ENCODE assay signal across 8 mouse cellular contexts in the genomic region with DNA sequence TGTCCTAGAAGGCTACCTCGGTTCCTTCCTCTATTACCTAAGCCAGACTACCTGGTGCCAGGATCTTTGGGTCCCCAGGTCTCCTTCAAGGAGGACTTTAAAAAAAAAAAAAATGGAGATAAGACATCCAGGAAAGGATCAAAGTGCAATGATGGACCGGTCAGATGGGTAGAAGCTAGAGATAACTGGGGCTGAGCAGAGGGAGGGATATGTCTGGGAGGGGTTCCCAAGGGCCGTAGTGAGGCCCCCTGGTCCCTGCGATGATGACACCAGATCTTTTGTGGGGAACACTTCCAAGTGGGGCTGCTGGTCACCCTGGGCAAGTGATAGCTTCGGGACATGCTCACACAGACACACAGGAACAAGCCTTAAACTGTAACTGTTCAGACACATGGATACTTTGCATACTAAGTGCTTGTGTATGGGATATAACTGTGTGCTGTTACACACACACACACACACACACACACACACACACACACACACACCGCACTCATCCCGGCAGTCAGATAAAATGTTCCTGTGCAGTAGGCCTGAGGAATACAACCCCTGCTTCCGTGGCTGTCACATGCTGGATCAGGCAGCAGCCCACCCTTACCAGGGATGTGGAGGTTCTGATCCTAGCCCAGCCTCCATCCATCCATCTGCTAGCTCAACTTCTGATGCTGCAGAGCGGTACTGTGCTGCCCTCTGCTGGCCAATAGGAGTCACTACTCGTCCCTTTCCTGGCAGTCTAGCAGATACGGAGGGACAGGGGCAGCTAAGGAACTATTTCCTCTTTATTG.
DNase-seq lines count a peak whose midpoint lies in the region; ATAC-seq lines count a peak whose summit lies in the region.

No protein-coding gene starts in this region.

- no peaks in the 10 kb centered on the region for H3K9me3 ChIP-seq in kidney, embryonic 15.5 days (replicated peaks)
- H3K9me3 ChIP-seq in liver, embryonic 11.5 days (ENCODE audit: control insufficient read depth, low read length): no peaks in the 10 kb centered on the region
- H3K9me3 ChIP-seq in stomach, embryonic 14.5 days (ENCODE audit: control insufficient read depth, low read depth, low read length): no peaks in the 10 kb centered on the region

- H3K9ac ChIP-seq in kidney, embryonic 15.5 days: no peak overlapping the region
- H3K9ac ChIP-seq in liver, embryonic 11.5 days (ENCODE audit: low read depth, low read length): no peak overlapping the region
- H3K9ac ChIP-seq in stomach, embryonic 14.5 days (replicated peaks; ENCODE audit: low read depth, low read length): no peak overlapping the region

- ATAC-seq in granulocyte monocyte progenitor cell, adult 5-6 weeks (replicated peaks; ENCODE audit: poor library complexity, severe bottlenecking): peak; percentile 87
- ATAC-seq in kidney, embryonic 15.5 days (replicated peaks; ENCODE audit: low FRiP score): 0 out of 2 replicates have a peak, but pooled peaks have one; percentile 27
- peak; percentile 38 for ATAC-seq in liver, embryonic 11.5 days (replicated peaks; ENCODE audit: low FRiP score)
- peak; percentile 53; the same call in 1 of the 2 replicates for ATAC-seq in stomach, embryonic 14.5 days (ENCODE audit: insufficient number of reproducible peaks, insufficient read depth, low FRiP score, low read depth)

- 0 out of 2 replicates have a peak, but pooled peaks cover 11% of the 10 kb centered on the region for H3K4me1 ChIP-seq in kidney, embryonic 15.5 days
- no peaks in the 10 kb centered on the region for H3K4me1 ChIP-seq in liver, embryonic 11.5 days (replicated peaks; ENCODE audit: control insufficient read depth, insufficient read depth, low read length)
- no peaks in the 10 kb centered on the region for H3K4me1 ChIP-seq in stomach, embryonic 14.5 days (ENCODE audit: control insufficient read depth, insufficient read depth, low read length)

- no peaks in the 10 kb centered on the region for H3K27me3 ChIP-seq in kidney, embryonic 15.5 days
- H3K27me3 ChIP-seq in liver, embryonic 11.5 days (replicated peaks; ENCODE audit: control insufficient read depth, insufficient read depth, low read length): no peaks in the 10 kb centered on the region
- H3K27me3 ChIP-seq in stomach, embryonic 14.5 days (ENCODE audit: control insufficient read depth, insufficient read depth, low read length): no peaks in the 10 kb centered on the region

- no peak overlapping the region for H3K4me3 ChIP-seq in kidney, embryonic 15.5 days (replicated peaks)
- no peak overlapping the region for H3K4me3 ChIP-seq in liver, embryonic 11.5 days (ENCODE audit: low read depth, low read length)
- H3K4me3 ChIP-seq in stomach, embryonic 14.5 days (ENCODE audit: low read depth, low read length): no peak overlapping the region

- H3K4me2 ChIP-seq in kidney, embryonic 15.5 days: no peak overlapping the region
- no peak overlapping the region for H3K4me2 ChIP-seq in liver, embryonic 11.5 days
- no peak overlapping the region for H3K4me2 ChIP-seq in stomach, embryonic 14.5 days (replicated peaks; ENCODE audit: low read depth, low read length)

- peaks cover 5% of the 10 kb centered on the region for H3K36me3 ChIP-seq in kidney, embryonic 15.5 days
- H3K36me3 ChIP-seq in liver, embryonic 11.5 days (ENCODE audit: control insufficient read depth, insufficient read depth, low read length): no peaks in the 10 kb centered on the region
- no peaks in the 10 kb centered on the region for H3K36me3 ChIP-seq in stomach, embryonic 14.5 days (ENCODE audit: control insufficient read depth, insufficient read depth, low read length)

- 54% methylated on average over 11 of the region's 11 CpGs for WGBS in kidney, embryonic 15.5 days
- 48% methylated on average over 11 of the region's 11 CpGs for WGBS in liver, embryonic 11.5 days
- 46% methylated on average over 11 of the region's 11 CpGs for WGBS in stomach, embryonic 14.5 days

- H3K27ac ChIP-seq in kidney, embryonic 15.5 days: no peak overlapping the region
- no peak overlapping the region for H3K27ac ChIP-seq in liver, embryonic 11.5 days (ENCODE audit: low read depth, low read length)
- H3K27ac ChIP-seq in stomach, embryonic 14.5 days (ENCODE audit: low read length): no peak overlapping the region

- DNase-seq in A20 (ENCODE audit: low read depth, low spot score): peak; percentile 84
- peak; percentile 40 to 77 for DNase-seq in adrenal gland, adult (ENCODE audit: inconsistent age in 2 of 2, low spot score in 1 of 2)
- peak; percentile 89 for DNase-seq in embryo, embryonic 10.5 days (ENCODE audit: low spot score)
- DNase-seq in liver, embryonic 11.5 days (ENCODE audit: low spot score): peak; percentile 66
- DNase-seq in natural killer cell, adult 2 months (ENCODE audit: low spot score in 2 of 2): peak; percentile 13 to 39

Comparison
In these comparisons a context has a peak if more than half of its experiments do, and no peak if none do; other contexts are left out.
1. DNase-seq: peak in every context shown above with its lines; median percentile 89 in embryo, embryonic 10.5 days; 84 in A20; 66 in liver, embryonic 11.5 days; 58 in adrenal gland, adult; 26 in natural killer cell, adult 2 months.
2. ATAC-seq: peak in every context shown above with its lines; median percentile 87 in granulocyte monocyte progenitor cell, adult 5-6 weeks; 53 in stomach, embryonic 14.5 days; 38 in liver, embryonic 11.5 days; 27 in kidney, embryonic 15.5 days.